Mouse (Mus musculus) heart, postnatal 0 days (tissue): ENCODE data around the gene Mpp6.

Experiments used
- CTCF ChIP-seq: IDR thresholded peaks from 2 replicates; pipeline ENCODE4 v1.5.1; 2016; ENCODE audit warnings: antibody characterized with exemption, control low read depth, low read depth
- EP300 ChIP-seq: IDR thresholded peaks from 2 replicates; pipeline ENCODE4 v1.6.1; 2016; ENCODE audit warnings: antibody characterized with exemption, low read depth

- TF ChIP-seq CTCF (no peak), EP300 (no peak)
These were observed 33.6 kb upstream of the Mpp6 start for GRCm38 (mm10) chr6:50076473-50076872.
